Mouse (Mus musculus): ENCODE measurements at regions not wholly inside any gene's neighbourhood (a gene's known extent, or its start where the extent isn't known, plus 50 kb on each side); places are given as distances from the start of the nearest gene placed in this dataset.

DNA sequence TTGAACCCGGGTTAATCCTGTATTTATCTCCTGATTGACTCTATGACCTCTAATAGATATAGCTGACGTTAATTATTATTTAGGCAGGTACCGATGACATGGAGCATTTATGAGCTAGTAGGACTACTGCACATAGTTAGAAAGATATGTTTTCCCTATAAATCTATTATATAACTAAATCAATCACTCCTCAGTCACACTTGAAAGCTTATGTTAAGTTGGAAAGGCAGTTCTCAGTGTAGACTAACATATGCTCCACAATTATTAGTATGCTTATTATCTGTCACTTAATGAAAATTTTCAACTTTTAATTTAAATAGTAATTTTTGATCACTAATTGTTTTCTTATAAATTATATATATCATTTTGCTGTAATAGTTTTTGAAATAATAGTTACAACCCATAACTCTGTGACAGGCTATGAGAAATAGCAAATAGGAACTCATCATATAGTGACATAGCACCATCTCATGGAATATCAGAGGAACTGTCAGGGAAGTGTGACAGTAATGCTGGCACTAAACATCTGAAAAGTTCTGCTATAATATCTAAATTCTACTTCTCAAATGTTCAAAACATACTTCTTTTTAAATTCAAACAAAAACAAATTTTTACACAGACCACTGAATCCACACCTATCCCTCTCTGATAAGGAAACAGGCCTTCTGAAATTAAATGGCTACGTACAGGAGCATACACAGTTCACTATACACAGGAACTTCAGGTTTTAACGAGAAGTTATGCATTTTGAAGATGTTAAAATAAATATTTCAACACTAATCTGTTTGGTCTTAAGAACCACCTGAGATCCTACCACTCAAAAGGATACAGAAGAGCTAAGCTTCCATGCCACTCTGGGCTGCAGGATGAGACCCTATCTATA is 75.3 kb upstream of the Map2 start:
- TF ChIP-seq CTCF (IDR thresholded peaks at IDR 0.05; ENCODE audit: extremely low read depth, insufficient read depth, low read length) (no peak), POLR2A (IDR thresholded peaks at IDR 0.05; ENCODE audit: extremely low read depth, insufficient read depth, low read length) (no peak)

Data from cortical plate, adult 2 months (tissue).